Mouse (Mus musculus): ENCODE data around the gene Zfp763.
A peak's percentile ranks its signal among the peaks of the same experiment; 100 is the strongest.
"Not testable (repeated sequence)": the region's sequence is repeated elsewhere in the genome, so short reads cannot be mapped to it uniquely, and the experiment has no call there.

Gene Zfp763

GRCm38 (mm10) chr17:33032900-33033891 lies at the start of gene Zfp763:
Gene Zfp763, minus strand, starts transcription at chr17:33033402.
- DNase-seq (ENCODE audit: low spot score in 2 of 2), result peak; percentile 69 to 73

GRCm38 (mm10) chr17:33067958-33068357 lies 34.8 kb upstream of the Zfp763 start, which contains the start of gene 4921501E09Rik:
Gene 4921501E09Rik, minus strand, starts transcription at chr17:33068058.
- no peak for DNase-seq (ENCODE audit: low spot score in 2 of 2)

- no peak for DNase-seq (ENCODE audit: low spot score in 2 of 2)
Measured at GRCm38 (mm10) chr17:33063001-33063400, 29.8 kb upstream of the Zfp763 start.

- DNase-seq (ENCODE audit: low spot score in 2 of 2), result no peak
Measured at GRCm38 (mm10) chr17:33058791-33059190, 25.6 kb upstream of the Zfp763 start.

GRCm38 (mm10) chr17:33032376-33032775 lies 826 bp downstream of the Zfp763 start:
- DNase-seq (ENCODE audit: low spot score in 2 of 2), result no peak

GRCm38 (mm10) chr17:33020434-33020833 lies 12.8 kb downstream of the Zfp763 start:
- not testable (repeated sequence) for DNase-seq (ENCODE audit: low spot score in 2 of 2)

- DNase-seq (ENCODE audit: low spot score in 2 of 2), result no peak
Measured at GRCm38 (mm10) chr17:33008337-33008736, 24.9 kb downstream of the Zfp763 start.

GRCm38 (mm10) chr17:32998492-32998891 lies 34.7 kb downstream of the Zfp763 start:
- DNase-seq (ENCODE audit: low spot score in 2 of 2), result no peak

- DNase-seq (ENCODE audit: low spot score in 2 of 2), result peak; percentile 75 to 85
Measured at GRCm38 (mm10) chr17:32992699-32993474, 40.3 kb downstream of the Zfp763 start, which contains the start of gene Zfp952. Gene Zfp952, plus strand, starts transcription at chr17:32993129.

GRCm38 (mm10) chr17:32991965-32992698 lies 41.1 kb downstream of the Zfp763 start:
- no peak for DNase-seq (ENCODE audit: low spot score in 2 of 2)

- DNase-seq (ENCODE audit: low spot score in 2 of 2), result no peak
Measured at GRCm38 (mm10) chr17:32986301-32986700, 46.9 kb downstream of the Zfp763 start.

GRCm38 (mm10) chr17:32981361-32981760 lies 51.8 kb downstream of the Zfp763 start:
- no peak for DNase-seq (ENCODE audit: low spot score in 2 of 2)
